Mouse (Mus musculus) left cerebral cortex, adult 9 months (tissue): Measurements from ENCODE around the gene 1500009L16Rik.

Experiments used
- DNase-seq, 2 experiments: peaks; one replicate each; pipeline ENCODE4 v3.0.0; 2022; ENCODE audit warnings: low spot score in 2 of 2

Gene 1500009L16Rik

DNA sequence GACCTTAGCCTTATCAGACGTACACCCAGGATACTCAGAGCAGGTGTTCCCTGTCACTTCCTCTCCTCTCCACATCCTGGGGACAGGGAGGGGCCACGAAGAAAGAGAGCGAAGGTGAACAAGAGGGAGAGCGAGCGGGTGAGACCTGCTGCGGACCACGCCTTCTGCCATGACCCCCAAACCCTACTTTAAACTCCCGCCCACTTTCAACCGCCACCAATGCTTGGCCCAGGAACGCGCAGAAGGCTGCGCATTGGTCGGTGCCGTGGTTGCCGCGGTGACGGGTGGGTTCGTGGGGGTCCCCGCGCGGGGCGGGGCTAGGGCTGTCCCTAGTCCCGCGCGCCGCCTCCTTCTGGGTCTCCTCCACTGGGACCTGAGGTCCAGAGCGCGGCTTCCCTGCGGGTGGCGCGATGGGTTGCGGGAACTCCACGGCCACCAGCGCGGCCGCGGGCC is at the start of gene 1500009L16Rik:
Gene 1500009L16Rik (plus strand): TSS at position 287 of the 453 bp plus-strand sequence.
- DNase-seq, result peak in 1 of 2 experiments; percentile 35

DNA sequence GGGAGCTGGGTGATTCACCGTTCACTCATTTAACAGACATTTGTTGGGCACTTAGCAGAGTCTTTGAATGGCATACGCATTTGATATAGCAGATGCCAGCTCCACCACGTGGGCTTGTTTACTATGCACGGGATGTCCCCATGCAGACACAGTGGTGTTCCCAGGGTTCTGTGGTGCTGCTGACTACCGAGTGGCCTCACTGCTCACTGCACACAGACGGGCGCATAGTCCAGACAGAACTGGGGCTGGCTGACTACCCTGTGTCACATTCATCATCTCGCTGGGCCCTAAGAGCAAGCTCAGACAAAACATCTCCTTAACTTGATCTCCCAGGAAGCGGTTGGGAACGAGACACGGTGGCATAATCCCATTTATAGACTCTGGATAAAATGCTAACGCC is 41.3 kb upstream of the 1500009L16Rik start:
- DNase-seq, result no peak

DNA sequence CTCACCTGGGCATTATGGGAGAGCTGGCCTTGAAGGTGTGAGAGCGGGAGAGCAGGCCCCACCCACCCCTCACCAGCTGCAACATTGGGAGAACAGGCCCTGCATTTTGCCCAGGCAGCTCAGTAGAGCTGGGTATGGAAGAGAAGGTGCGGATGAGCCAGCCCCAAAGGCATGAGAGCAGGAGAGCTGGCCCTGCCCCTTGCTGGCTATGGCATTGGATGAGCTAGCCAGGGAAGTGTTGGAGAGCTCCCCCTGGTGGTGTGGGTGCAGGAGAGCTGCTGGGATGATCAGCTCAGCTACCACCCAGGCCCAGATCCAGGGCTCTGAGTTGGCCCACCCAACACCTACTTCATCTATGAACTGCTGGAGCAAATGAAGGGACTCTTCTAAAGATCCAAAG is 34.5 kb upstream of the 1500009L16Rik start:
- DNase-seq, result no peak

DNA sequence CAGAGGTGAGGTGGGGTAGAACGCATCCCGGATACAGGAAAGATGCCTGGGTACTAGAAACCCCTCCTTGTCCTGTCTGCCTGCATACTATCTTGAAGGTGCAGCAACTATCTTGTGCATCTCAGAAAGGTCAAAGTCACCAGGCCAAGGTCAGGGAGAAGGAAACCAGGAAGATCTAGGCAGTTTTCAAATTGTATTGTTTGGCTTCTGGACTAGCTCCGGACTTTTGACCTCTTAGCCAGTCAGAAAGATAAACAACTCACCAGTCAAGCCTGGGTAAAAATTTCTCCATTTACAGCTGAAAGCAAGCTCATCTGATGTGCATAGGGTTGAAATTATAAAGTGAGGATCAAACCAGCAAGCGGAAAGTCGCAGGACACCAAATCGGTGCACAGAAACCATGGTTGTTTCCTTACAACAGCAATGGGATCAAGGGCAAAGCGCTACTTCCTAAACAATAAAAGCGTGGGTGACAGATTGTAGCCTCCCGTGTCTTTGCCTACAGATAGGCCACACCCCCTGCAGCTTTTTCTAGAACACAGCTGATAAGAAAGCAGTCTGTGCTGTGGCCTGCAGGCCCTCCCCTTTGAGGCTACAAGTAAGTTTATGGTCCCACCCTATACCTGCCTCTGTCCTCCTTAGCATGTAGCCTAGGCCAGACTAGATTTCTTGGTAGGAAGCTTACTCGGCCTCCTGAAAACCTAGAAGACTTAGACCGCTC is 30.3 kb upstream of the 1500009L16Rik start:
- no peak for DNase-seq

DNA sequence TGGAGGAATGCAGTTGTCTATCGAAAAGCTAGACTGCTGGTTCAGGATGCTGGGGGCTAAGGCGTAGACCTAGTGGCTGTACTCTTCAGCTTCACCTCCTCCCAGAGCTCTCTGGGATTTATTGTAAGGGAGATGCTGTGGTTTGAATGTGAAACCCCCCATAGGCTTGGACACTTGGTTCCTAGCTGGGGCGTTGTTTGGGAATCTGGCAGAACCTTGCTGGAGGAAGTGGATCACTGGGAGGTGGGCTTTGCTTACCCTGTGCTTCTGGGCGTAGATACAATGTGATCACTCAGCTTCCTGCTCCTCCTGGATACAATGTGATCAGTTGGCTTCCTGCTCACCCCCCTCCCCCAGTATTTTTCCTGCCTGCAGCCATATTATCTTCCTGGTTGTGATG is 26.4 kb upstream of the 1500009L16Rik start:
- DNase-seq, result no peak

DNA sequence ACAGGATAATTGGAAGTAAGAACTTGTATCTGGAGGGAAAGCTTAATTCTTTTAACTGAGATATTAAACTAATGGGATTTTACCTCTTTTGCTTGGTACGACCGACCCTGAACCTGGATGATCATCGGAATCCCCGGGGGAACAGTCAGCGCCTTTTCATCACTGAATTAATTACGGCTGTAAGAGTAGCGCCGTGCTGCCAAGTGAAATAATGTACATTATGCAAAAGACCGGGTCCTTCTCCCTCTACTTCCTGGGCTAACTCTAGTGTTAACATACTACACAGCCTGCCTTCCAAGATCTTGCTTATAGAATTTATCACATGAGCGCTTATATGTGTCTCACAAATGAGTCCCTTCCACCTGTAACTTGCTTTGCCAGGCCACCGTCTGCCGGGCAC is 16.0 kb upstream of the 1500009L16Rik start:
- DNase-seq, result no peak

DNA sequence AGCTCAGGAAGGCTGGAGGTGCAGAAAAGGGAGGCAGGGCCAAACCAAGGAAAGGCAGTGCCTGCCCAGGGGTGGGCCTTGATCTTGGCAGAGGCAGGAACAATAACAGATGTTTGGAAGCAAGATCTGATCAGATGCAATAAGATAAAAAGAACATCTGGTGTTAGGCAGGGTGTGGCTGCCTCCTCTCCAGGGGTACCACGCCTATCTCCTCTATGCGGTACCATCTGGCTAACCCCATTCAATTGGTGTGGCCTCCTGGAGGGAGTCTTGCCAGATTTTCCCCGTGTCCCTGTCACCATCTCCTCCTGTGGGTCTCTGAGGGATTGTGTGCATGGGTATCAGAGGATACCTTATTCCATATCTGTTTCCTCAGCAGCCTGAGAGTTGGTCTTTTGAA is 12.7 kb upstream of the 1500009L16Rik start:
- no peak for DNase-seq

DNA sequence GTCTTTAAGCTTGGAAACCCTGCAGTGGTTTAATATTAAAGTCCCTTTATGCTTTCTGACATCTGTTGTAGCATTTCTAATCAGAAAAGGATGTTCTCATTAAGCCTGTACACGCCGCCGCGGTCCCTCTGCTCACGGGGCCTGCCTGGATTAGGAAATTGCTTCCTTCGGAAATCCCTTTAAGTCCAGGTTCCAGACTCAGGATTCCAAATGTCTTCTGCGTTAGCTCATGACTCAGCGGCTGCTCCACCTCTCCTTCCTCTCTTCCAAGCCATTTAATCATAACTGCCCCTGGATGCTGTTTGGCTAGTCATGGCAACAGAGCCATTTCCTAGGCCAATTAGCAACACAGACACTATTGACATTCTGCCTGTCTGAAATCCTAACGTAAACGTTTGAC is 10.9 kb upstream of the 1500009L16Rik start:
- DNase-seq, result no peak

DNA sequence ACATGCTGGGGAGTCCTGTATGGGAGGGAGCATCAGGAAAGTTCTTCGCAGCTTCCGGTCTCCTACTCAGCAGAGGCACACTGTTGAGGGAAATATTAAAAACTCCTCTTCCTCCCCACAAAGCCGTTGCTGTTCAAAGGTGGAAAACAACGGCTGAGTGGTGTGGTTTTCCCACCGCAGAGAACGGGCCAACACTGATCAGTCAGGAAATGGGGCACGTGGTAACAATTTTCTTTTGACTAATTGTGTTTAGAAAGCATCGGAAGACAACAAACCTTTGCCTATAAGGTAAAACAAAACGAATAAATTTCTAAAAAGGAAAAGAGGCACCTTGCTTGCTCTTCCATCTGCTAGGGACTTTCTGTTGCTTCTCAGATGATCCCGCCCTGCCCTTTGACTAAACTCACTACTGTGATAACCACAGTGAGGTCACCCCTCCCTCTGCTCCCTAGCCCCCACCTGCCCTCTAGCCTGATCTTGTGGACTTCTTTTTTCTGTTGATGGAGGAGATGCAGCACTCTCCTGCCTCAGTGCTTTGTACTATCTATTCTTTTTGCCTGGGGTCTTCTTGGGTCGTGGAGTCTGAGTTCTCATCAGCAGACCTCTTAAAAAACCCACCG is 3.7 kb upstream of the 1500009L16Rik start:
- DNase-seq, result no peak

DNA sequence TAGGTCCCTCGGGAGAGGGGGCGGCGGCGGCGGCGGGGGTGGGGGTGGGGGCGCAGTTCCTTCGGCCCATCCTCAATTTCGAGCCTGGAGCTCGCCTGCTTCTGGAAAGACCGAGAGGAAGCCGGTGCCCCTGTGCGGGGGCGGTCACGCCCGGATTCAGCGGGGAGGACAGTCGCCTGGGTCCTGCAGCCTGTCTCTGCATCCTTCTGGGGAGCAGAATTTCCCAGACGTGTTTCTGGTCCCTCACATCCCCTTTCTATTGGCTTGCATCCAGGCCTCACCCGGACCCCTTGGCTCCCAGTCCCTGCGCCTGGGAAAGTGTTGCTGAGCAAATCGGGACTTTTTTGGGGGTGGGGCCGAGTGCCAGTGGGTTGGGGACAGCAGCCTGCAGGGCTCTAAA is 390 bp downstream of the 1500009L16Rik start:
- peak in 1 of 2 experiments; percentile 8 for DNase-seq

DNA sequence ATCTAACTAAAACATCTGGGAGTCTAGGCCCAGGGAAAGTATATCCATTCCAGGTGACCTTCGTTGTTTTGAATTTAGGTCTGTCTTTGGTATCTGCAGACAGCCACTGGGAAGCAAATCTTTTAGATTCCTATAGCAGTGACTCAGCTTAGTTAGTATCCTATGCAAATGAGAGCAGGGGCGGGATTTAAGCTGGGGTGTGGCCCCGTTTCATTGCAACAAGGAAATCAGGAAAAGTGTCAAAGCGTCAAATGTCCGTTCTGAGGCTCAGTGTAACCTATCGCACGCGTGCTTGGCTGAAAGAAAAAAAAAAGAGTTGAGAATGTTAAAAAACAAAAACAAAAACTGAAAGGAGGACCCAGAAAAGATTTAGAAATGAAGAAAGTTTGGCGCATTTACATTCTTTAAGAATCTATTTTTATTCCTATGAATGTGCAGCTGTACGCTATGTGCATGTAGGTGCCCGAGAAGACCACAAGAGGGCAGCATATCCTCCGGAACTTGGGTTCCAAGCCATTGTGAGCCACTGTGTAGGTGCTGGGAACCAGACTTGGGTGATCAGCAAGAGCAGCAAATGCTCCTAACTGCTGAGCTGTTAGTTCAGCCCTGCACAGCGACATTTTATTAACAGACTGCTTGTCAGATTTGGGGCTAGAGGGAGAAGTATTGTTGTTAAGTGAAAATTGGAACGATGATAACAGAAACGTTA is 1.8 kb downstream of the 1500009L16Rik start:
- DNase-seq, result no peak

DNA sequence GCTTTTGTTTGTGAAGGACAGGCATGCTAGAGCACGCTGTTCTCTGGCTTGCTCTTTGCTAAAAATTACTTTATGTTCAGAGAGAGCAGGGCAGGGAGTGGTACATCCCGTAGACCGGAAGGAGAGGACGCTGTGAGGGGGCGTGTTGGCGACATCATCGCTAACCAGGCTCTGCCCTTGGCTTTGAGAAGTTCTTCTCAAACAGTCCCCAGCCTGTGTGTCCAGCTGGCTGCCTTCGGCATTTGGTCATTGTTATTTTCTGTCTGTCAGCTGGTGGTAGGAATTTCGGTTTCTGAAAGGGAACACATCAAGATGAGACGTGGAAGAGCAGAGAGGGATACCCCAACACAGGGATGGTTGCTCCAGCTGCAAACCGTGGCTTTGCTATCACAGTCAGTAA is 3.5 kb downstream of the 1500009L16Rik start:
- no peak for DNase-seq

DNA sequence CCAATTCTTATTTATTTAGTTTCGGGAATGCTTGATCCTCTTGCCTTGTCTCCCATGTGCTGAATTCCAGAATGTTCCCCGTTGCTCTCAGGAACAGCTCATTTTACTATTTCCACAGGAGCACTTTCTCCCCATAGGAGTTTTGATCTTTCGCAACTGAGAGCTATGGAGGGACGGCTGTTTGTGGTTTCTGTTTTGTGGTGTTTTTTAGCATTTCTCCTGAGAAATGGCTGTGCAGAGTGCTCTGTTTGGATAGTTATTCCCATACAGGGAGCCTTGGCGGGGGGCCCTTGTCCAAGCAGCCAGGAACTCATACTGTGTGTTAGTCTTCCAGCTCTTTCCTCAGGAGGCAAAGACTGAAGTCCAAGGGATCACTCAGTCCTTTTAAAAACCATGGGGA is 5.2 kb downstream of the 1500009L16Rik start:
- DNase-seq, result no peak

DNA sequence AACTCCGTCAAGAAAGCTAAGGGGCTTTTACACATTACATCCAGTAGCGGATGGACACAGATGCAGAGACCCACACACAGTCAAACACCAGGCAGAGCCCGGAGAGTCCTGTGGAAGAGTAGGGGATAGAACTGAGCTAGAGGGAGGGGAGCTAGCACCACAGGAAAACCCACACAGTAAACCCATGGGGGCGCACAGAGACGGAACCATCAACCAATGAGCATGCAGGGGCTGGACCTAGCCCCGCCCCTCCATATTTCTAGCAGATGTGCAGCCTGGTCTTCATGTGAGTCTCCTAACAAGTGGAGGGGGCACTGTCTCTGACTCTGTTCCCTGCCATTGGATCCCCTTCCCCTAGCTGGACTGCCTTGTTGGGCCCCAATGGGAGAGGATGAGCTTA is 5.9 kb downstream of the 1500009L16Rik start:
- DNase-seq, result no peak

DNA sequence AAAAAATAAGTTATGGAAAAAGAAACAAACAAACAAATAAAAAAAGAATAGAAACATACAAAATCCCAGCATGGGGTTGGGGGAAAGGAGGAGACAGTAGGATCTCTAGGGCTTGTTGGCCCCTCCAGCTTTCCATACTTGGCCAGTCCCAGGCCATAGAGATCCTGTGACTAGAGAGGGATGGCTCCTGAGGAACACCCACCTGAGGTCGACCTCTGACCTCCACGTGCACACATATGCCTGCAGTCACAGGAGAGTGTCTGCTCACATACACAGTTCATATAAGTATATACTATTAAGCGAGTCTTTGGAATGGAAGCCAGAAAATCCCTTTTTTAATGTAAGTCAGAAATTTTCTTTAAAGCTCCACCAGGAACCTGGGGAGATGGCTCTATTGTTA is 6.4 kb downstream of the 1500009L16Rik start:
- no peak for DNase-seq

DNA sequence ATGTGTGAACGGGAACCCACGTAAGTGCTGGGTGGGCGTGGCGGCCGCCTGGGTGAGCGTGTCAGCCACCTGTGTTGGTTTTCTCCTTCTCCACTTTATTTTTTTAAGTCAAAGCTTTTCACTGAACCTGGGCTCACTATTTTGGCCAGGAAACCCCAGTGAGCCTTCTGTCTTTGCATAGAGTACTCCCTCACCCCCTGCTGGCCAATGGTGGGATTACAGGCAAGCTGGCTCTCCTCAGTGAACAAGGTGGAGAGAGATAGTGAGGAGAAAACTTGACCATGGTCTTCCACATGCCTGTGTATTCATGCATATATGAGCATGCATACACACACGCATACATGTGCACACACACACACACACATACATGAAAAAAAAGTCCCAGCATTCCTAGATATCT is 6.8 kb downstream of the 1500009L16Rik start:
- DNase-seq, result peak in 1 of 2 experiments; percentile 91

DNA sequence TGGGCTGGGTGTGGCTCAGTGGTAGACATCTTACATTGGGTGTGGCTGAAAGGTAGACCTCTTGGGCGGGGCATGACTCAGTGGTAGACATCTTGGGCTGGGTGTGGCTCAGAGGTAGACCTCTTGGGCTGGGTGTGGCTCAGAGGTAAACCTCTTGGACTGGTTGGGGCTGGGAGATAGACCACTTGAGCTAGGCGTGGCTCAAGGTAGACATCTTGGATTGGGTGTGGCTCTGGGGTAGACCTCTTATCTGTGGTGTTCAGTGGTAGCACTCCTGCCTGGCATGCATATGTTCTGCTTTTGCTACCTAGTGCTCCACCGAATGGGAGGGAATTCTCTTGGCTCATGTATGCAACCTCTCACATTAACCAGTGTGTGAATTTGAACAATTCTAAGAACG is 11.1 kb downstream of the 1500009L16Rik start:
- DNase-seq, result no peak

DNA sequence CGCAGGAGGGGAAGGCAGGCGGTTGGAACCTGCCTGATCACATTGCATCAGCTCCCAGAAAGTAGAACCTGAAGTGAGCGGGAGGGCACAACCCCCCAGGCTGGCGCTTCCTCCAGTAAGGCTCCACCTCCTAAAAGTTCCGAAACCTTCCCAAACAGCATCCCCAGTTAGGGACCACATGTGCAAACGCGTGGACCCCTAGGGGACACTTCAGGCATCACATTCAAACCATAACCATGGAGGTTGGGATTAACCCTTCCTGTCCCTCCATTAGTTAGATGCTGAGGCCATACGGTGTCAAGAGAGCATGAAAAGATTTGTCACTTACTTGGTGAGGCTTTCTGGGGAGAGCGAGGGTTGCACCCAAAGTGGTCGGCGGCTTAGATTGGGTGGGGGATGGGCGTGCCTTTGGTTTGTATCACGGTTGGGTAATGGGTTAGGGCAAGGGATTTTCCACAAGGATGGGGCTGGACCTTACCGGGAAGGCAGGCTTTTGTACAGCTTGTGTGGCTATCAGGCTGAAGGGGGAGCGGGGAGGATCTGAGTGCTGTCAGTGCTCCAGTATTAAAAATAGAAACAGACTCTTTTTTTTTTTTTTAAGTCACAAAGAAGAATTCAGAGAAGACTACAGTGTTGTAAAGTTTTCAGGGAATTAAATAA is 16.5 kb downstream of the 1500009L16Rik start:
- no peak for DNase-seq

DNA sequence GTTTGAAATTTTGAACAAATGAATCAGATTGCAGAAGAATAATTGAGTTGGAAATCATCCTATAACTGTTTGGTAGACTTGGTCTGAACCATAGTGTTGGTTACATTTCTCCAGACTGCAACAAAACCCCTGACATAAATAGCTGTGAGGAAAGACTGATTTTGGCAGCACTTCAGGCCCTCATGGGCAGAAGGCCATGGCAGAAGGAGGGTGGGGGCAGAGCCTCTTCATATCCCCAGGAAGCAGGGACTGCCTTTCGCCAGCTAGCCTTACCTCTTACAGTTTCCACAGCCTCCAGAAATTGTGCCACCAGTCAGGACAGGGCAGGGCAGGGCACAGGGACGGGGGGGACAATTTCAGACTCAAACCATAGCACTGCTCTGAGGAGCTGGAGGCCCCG is 22.0 kb downstream of the 1500009L16Rik start:
- no peak for DNase-seq

DNA sequence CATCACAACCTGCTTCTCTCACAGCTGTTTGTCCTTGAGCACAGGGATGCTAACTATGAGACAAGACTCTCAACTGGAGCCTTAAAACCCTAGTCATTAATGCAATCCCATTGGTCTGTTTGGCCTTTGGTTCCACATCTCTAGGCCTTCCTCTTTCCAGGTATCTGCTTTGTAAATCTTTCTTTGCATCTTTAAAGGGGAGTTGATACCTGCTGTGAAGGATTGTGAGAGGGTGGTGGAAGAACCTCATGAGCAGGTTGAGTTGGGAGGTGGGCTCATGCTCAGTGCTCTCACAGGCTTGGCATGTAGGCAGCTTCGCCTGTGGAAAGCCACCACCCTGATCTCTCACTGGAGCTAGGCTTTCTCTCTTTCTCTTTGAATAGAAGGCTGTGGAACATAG is 30.4 kb downstream of the 1500009L16Rik start:
- DNase-seq, result no peak

DNA sequence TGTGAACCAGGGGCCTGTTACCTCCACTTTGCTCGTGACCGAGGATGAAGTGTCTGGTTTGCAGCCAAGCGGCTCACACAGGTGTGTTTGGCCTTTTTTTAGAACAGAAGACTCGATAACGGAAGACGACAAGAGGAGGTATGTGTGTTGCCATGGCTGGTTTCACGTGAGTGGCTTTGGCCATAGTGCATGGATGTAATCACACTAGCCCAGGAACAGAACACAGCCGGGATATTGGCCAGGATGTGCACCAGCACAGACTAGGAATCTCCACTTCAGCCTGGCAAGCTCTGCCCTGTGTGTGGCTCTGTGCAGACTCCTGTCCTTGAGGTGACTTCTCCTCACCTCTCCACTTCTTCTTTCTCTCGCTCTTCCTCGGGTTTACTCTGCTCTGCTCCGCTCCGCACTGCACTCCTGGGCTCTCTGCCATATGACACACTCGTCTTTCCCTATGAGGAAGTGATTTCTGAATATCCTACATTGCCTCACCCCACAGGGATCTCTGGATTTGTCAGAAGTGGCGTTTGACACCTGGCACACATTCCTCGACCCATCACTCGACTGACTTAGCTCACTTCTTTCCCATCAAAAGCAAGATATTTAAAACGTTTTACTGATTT is 34.8 kb downstream of the 1500009L16Rik start:
- no peak for DNase-seq

DNA sequence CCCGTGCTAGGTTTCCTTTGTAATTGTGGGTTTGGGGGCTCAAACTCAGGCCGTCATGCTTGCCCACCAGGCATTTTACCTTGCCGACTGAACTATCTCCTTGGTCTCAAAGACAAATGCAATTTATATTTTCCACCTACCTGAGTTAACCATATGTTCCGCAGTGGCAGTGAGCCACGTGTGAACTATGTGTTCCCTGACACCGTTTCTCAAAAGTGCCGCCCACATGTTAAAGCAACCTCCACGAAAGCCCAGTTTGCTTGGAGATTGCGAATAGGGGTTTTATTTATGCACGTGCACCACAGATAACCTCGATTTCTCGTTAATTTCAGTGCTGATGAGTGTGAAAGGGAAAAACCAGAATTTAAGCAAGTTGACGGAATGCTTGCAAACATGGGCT is 36.1 kb downstream of the 1500009L16Rik start:
- peak in 1 of 2 experiments; percentile 38 for DNase-seq
